Mouse (Mus musculus): Measurements from ENCODE around the gene Fzd2.
"Not testable (repeated sequence)": the region's sequence is repeated elsewhere in the genome, so short reads cannot be mapped to it uniquely, and the experiment has no call there.

The Fzd2 gene

GRCm38 (mm10) chr11:102604010-102604584 lies at the start of gene Fzd2:
Fzd2 (plus strand) TSS chr11:102604396.
- no peak; the same call in 1 of the 2 replicates for ATAC-seq (ENCODE audit: insufficient number of reproducible peaks, low FRiP score, low TSS enrichment)

GRCm38 (mm10) chr11:102555400-102556030 lies 48.7 kb upstream of the Fzd2 start:
- ATAC-seq (ENCODE audit: insufficient number of reproducible peaks, low FRiP score, low TSS enrichment), result peak; percentile 52; the same call in 1 of the 2 replicates

GRCm38 (mm10) chr11:102556031-102556715 lies 48.0 kb upstream of the Fzd2 start, which contains the start of gene Gpatch8:
Gpatch8 (minus strand) TSS chr11:102556392.
- ATAC-seq (ENCODE audit: insufficient number of reproducible peaks, low FRiP score, low TSS enrichment), result peak; percentile 86; the same call in 1 of the 2 replicates

- ATAC-seq (ENCODE audit: insufficient number of reproducible peaks, low FRiP score, low TSS enrichment), result no peak
These were observed 47.5 kb upstream of the Fzd2 start for GRCm38 (mm10) chr11:102556716-102557074.

- no peak for ATAC-seq (ENCODE audit: insufficient number of reproducible peaks, low FRiP score, low TSS enrichment)
These were observed 46.8 kb upstream of the Fzd2 start for GRCm38 (mm10) chr11:102557386-102557785.

GRCm38 (mm10) chr11:102558704-102559103 lies 45.5 kb upstream of the Fzd2 start:
- no peak for ATAC-seq (ENCODE audit: insufficient number of reproducible peaks, low FRiP score, low TSS enrichment)

- not testable (repeated sequence) for ATAC-seq (ENCODE audit: insufficient number of reproducible peaks, low FRiP score, low TSS enrichment)
These were observed 39.1 kb upstream of the Fzd2 start for GRCm38 (mm10) chr11:102564952-102565671.

- no peak for ATAC-seq (ENCODE audit: insufficient number of reproducible peaks, low FRiP score, low TSS enrichment)
These were observed 38.5 kb upstream of the Fzd2 start for GRCm38 (mm10) chr11:102565741-102566140.

- ATAC-seq (ENCODE audit: insufficient number of reproducible peaks, low FRiP score, low TSS enrichment), result no peak
These were observed 37.9 kb upstream of the Fzd2 start for GRCm38 (mm10) chr11:102566290-102566689.

GRCm38 (mm10) chr11:102567157-102567556 lies 37.0 kb upstream of the Fzd2 start:
- no peak for ATAC-seq (ENCODE audit: insufficient number of reproducible peaks, low FRiP score, low TSS enrichment)

GRCm38 (mm10) chr11:102567723-102568122 lies 36.5 kb upstream of the Fzd2 start:
- ATAC-seq (ENCODE audit: insufficient number of reproducible peaks, low FRiP score, low TSS enrichment), result no peak

GRCm38 (mm10) chr11:102568191-102568590 lies 36.0 kb upstream of the Fzd2 start:
- ATAC-seq (ENCODE audit: insufficient number of reproducible peaks, low FRiP score, low TSS enrichment), result no peak

- no peak for ATAC-seq (ENCODE audit: insufficient number of reproducible peaks, low FRiP score, low TSS enrichment)
These were observed 35.3 kb upstream of the Fzd2 start for GRCm38 (mm10) chr11:102568756-102569377.

GRCm38 (mm10) chr11:102572866-102573663 lies 31.1 kb upstream of the Fzd2 start:
- no peak; the same call in 1 of the 2 replicates for ATAC-seq (ENCODE audit: insufficient number of reproducible peaks, low FRiP score, low TSS enrichment)

GRCm38 (mm10) chr11:102575034-102575433 lies 29.2 kb upstream of the Fzd2 start:
- ATAC-seq (ENCODE audit: insufficient number of reproducible peaks, low FRiP score, low TSS enrichment), result no peak

GRCm38 (mm10) chr11:102576050-102576754 lies 28.0 kb upstream of the Fzd2 start:
- ATAC-seq (ENCODE audit: insufficient number of reproducible peaks, low FRiP score, low TSS enrichment), result no peak

- ATAC-seq (ENCODE audit: insufficient number of reproducible peaks, low FRiP score, low TSS enrichment), result no peak
These were observed 25.7 kb upstream of the Fzd2 start for GRCm38 (mm10) chr11:102578341-102579118.
